ENCODE assay signal across 24 mouse cellular contexts in the genomic region with DNA sequence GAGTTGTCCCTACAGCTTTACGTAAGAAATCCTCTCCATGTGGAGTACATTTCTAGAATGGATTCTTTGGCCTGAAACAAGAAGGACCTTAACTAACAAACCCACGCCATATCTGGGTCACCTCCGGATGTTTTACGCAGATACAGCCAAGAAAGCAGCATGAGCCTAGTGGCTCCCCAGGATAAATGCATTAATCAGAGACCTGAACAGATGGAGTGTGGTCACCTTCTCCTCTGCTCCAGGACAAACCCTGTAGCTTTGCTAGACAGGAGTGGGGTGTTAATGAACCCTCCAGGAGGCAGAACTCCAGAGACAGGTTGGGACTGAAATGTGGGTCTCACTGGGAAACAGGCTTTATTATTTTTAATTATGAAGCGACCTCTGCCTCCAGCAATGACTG. TPM values are rescaled to one million over a fixed set of nuclear protein-coding genes. Genes with fewer than 3 reads are reported as not detected.
DNase-seq lines count a peak whose midpoint lies in the region; ATAC-seq and TF ChIP-seq lines count a peak whose summit lies in the region.
"Had no signal": no experiment of that assay in that cellular context is flagged by ENCODE, and none has a peak within 500 bp of the region (broad histone marks: within the 10 kb centered on the region; RNA-seq: fewer than 3 reads in every experiment).

No protein-coding gene starts in this region.

- no peaks in the 10 kb centered on the region for H3K27me3 ChIP-seq in cerebellum, adult 2 months (ENCODE audit: control insufficient read depth, insufficient read depth, low read length)
- H3K27me3 ChIP-seq: CH12.LX; embryonic facial prominence, embryonic 15.5 days; heart, embryonic 12.5 days; hindbrain, embryonic 15.5 days had no signal

- WGBS in cerebellum, adult 2 months, result 13% methylated on average over 5 of the region's 5 CpGs

- H3K4me3 ChIP-seq in cerebellum, adult 2 months (replicated peaks; ENCODE audit: insufficient read depth, low read depth, low read length), result no peak overlapping the region
- H3K4me3 ChIP-seq: embryonic facial prominence, embryonic 15.5 days; erythroblast, embryonic 14.5 days; forebrain, embryonic 10.5 days; gastrocnemius, adult 2 months; heart, embryonic 12.5 days; hindbrain, embryonic 15.5 days had no signal

- no peak for TF ChIP-seq POLR2A in cerebellum, adult 2 months (IDR thresholded peaks at IDR 0.05; ENCODE audit: borderline replicate concordance, insufficient read depth, low read length)

- peak overlapping the region; percentile 63; the same call in 1 of the 2 replicates for H3K27ac ChIP-seq in cerebellum, adult 2 months (ENCODE audit: insufficient read depth, low read length)
- H3K27ac ChIP-seq: embryonic facial prominence, embryonic 15.5 days; forebrain, embryonic 10.5 days; gastrocnemius, adult 2 months; hindbrain, embryonic 15.5 days had no signal

- no peak for ATAC-seq in megakaryocyte-erythroid progenitor cell, adult 5-6 weeks (replicated peaks; ENCODE audit: low FRiP score, low TSS enrichment, poor library complexity, severe bottlenecking)
- ATAC-seq: forebrain, embryonic 14.5 days; intestine, embryonic 16.5 days had no signal

- no peak for TF ChIP-seq CTCF in cerebellum, adult 2 months (IDR thresholded peaks at IDR 0.05; ENCODE audit: borderline replicate concordance, insufficient read depth, low read depth, low read length)

- H3K4me1 ChIP-seq in cerebellum, adult 2 months (ENCODE audit: control insufficient read depth, insufficient read depth, low read length), result peaks cover 30% of the 10 kb centered on the region
- H3K4me1 ChIP-seq: embryonic facial prominence, embryonic 15.5 days; forebrain, embryonic 10.5 days; heart, embryonic 12.5 days; hindbrain, embryonic 15.5 days had no signal

- DNase-seq in cerebellum, adult 11 months, result peak; percentile 76
- peak; percentile 81 to 94 for DNase-seq in cerebellum, adult 2 months
- DNase-seq in cerebellum, postnatal 10 days, result peak; percentile 62 to 71
- DNase-seq in ovary, postnatal 14 days (ENCODE audit: low spot score), result no peak
- no peak for DNase-seq in layer of hippocampus, adult 11-12 months (ENCODE audit: low spot score)
- DNase-seq: adrenal gland, adult 2 months; adrenal gland, postnatal 25 days; embryo, embryonic 11 days; gastrocnemius, adult 2 months; gastrocnemius, postnatal 25 days; heart, adult 18-20 months; kidney, adult 2 months had no signal

RNA-seq across cellular contexts. Expression of gene Dynlrb2, which starts 14.9 kb away (rescaled TPM):
- polyA plus RNA-seq in cerebellum, adult 2 months (2012; rRNA removed), result 5.5 and 9.3 TPM in 2 replicates
- not detected in 2 replicates for total RNA-seq in megakaryocyte-erythroid progenitor cell, adult 5-6 weeks (2014; fragmentation: Nextera tagmentation)
- not detected in 2 replicates for total RNA-seq in megakaryocyte-erythroid progenitor cell, adult 5-6 weeks (2017)
- total RNA-seq: adrenal gland, adult 2 months; adrenal gland, postnatal 25 days; CH12.LX; common myeloid progenitor, adult 5-6 weeks; gastrocnemius, adult 2 months; gastrocnemius, postnatal 25 days; heart, postnatal 25 days had no signal
- polyA plus RNA-seq: adrenal gland, adult 2 months; embryonic facial prominence, embryonic 11.5 days; erythroblast, embryonic 14.5 days; heart, embryonic 12.5 days; intestine, embryonic 16.5 days had no signal

Comparison
In these comparisons a context has a peak if more than half of its experiments do, and no peak if none do; other contexts are left out.
1. DNase-seq: peak in cerebellum, adult 11 months (single experiment), cerebellum, adult 2 months (2 of 2) and cerebellum, postnatal 10 days (2 of 2); none in ovary, postnatal 14 days (single experiment) and layer of hippocampus, adult 11-12 months (single experiment).